Mouse (Mus musculus) kidney, postnatal 25 days (tissue): Measurements from ENCODE around the gene Gm136.
A peak's percentile ranks its signal among the peaks of the same experiment; 100 is the strongest.

ENCODE experiments used
- DNase-seq, 2 experiments: peaks; one replicate each; pipeline ENCODE4 v3.0.0; 2021; ENCODE audit warnings: mixed read lengths in 2 of 2

The Gm136 gene

GRCm38 (mm10) chr4:34708127-34708526, 47.9 kb downstream of the Gm136 start:
- no peak for DNase-seq

GRCm38 (mm10) chr4:34707248-34707647, 48.8 kb downstream of the Gm136 start:
- no peak for DNase-seq

- no peak for DNase-seq
Measured at GRCm38 (mm10) chr4:34703029-34703428, 53.0 kb downstream of the Gm136 start.

GRCm38 (mm10) chr4:34702231-34702630, 53.8 kb downstream of the Gm136 start:
- DNase-seq, result no peak

- DNase-seq, result peak; percentile 63 to 73
Measured at GRCm38 (mm10) chr4:34701528-34701927, 54.5 kb downstream of the Gm136 start.
